Mouse (Mus musculus): ENCODE results near the gene Oasl1.

Gene Oasl1

DNA sequence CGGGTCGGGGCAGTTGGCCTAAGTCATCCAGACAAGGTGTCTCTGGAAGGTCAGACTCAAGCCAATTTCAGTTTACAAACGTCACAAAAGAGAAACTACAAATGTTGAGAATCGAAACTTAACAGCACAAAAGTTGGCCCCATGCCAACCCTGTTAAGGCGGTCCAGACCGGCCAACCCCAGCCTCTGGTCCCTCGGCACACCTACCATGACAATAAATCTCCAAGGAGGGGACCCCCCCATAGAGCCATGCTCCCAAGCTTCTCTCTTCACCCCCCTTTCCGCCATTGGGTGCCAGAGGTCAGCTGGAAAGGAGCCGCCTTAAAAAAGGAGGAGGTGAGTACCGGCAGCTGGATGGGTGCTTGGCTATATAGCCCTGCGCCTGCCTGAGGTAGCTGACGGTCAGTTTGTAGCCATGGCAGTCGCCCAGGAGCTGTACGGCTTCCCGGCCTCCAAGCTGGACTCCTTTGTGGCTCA lies at the start of gene Oasl1:
Oasl1 (plus strand) TSS at position 243 of the 476 bp plus-strand sequence.
- no peak for TF ChIP-seq GATA4 (IDR thresholded peaks at IDR 0.05; ENCODE audit: insufficient replicate concordance, low read length)

- TF ChIP-seq GATA4 (IDR thresholded peaks at IDR 0.05; ENCODE audit: insufficient replicate concordance, low read length) = no peak
Observed at GRCm38 (mm10) chr5:114875858-114876257, 47.2 kb upstream of the Oasl1 start.

DNA sequence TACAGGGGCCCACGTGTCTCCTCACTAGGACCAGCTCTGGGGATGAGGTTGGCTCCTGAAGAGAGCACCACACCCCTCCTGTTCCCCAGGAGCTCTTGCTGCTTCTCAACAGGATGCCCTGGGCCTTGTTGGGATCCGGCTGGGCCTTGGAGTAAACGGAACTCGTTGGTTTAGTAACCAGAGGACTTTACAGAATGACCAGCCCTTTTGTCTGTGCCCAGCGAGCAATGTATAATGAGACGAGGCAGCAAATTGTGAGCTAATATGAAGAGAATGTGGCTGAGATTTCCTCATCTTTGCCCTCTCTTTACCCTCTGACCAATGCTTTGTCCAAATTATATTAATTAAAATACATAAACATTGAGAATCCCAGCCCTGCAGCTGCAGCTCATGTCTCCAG lies 46.7 kb upstream of the Oasl1 start:
- TF ChIP-seq GATA4 (IDR thresholded peaks at IDR 0.05; ENCODE audit: insufficient replicate concordance, low read length) = no peak

DNA sequence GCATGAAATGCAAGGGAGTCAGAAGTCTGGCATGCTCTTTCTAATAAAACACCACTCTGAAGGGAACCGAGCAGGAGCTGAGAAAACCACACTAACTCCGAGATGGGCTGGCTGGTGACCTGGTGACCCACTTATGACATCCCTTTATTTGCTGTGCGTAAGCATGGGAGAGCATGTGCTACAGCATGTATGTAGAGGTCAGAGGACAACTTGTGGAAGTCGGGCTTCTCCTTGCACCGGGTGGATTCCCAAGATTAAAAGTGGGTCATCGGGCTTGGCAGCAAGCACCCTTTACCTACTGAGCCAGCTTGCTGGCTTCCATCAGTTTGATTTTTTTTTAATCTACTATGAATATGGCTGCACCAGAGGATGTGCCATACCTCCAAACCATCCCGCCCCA lies 45.6 kb upstream of the Oasl1 start:
- no peak for TF ChIP-seq GATA4 (IDR thresholded peaks at IDR 0.05; ENCODE audit: insufficient replicate concordance, low read length)

DNA sequence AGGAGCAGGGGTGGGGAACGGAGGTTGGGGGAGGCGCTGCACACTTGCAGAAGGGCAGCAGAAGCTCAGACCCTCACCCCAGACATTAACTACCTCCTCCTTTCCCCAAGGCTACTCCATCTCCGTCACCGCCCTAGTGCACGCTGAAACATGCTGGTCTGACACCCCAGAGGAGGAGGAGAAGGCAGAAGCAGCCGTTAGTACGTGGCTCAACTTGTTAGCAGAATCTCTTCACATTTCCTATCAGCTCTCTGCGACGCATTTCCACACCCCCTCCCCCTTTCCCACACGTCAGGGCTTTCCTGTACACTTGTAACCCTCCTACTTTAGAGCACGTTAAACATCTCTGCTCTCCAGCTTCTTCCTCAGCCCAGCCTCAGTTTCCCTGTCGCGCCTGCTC lies 43.6 kb upstream of the Oasl1 start:
- TF ChIP-seq GATA4 (IDR thresholded peaks at IDR 0.05; ENCODE audit: insufficient replicate concordance, low read length) = no peak

DNA sequence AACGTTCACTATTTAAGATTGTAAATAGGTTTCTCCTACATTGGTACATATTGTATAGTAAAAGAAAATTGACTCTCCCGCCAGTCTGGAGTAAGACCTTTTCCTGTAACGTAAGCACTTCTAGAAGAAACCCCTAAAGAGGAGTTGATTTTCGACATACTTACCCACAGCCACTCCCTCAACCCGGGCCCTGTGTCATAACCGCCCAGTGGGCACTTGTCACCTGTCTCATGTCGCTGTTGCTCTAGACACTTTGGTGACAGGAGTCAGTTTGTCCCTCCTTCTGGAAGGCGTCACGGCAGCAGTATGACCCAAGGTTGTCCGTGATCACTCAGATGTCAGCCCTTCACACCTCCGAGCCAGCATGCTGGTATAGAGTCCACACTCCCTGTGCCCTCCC lies 40.0 kb upstream of the Oasl1 start:
- TF ChIP-seq GATA4 (IDR thresholded peaks at IDR 0.05; ENCODE audit: insufficient replicate concordance, low read length) = no peak

DNA sequence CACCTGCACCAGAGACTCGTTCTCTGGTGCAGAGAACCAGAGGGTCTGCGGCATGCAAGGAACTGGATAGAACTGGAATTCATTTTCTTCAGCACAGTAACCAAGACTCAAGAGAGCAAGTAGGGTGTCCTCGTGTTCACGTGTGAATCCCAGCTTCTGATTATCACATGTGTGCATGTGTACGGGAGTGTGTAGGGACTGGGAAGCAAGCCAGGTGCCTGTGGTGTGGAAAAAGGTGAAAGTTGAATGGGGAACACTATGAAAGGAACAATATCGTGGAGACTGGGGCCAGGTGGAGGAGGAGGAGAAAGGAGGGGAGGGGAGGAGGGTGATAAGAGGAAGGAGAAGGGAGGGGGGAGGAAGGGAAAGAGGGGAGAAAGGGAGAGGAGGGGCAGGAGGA lies 36.2 kb upstream of the Oasl1 start:
- no peak for TF ChIP-seq GATA4 (IDR thresholded peaks at IDR 0.05; ENCODE audit: insufficient replicate concordance, low read length)

DNA sequence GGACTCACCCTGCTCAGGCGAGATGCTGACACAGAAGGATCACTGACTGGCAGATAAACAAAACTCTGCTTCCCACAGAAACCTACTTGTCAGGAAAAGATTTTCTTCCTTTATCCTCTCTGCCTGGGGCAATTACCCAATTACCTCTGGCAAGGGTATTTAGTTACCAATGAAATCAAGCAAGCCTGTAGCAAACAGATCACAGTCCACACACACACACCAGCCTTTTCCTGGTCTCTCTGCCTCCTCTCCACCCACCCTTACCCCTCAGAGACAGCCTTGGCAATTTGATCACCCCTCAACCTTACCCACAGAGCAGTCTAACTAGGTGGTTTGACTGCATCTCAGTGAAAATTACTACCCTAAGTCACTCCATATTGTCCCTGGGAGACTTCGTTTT lies 34.0 kb upstream of the Oasl1 start:
- no peak for TF ChIP-seq GATA4 (IDR thresholded peaks at IDR 0.05; ENCODE audit: insufficient replicate concordance, low read length)

GRCm38 (mm10) chr5:114895542-114895941 lies 27.5 kb upstream of the Oasl1 start:
- no peak for TF ChIP-seq GATA4 (IDR thresholded peaks at IDR 0.05; ENCODE audit: insufficient replicate concordance, low read length)

DNA sequence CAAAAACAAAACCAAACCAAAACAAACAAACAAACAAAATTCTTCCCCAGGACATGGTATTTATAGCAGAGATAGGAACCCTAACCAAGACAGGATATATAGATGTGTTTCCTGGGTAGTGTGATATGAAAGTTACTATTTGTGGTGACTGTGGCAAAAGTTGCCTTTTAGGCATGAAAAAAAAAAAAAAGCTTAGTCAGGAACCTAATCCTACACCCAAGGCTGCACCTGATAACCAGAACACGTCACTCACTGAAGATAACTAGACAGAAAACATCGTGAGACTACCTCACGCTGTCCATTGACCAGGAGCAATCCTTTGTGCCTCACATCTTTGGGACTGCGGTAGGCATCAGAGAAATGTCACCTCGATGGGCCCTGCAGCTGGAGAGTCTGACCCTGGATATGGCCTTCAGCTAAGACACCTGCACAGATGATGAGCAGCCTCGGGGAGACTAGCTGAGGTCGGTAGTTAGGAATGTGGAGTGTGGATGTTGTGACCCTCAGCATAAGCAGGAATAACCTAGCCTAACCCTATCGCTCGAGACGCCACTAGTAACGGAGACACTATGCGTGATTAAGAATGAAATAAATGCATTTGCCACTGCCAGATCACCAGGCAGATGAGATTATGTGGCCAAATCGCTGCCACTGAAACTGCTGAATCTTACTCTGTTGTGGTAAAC lies 26.2 kb upstream of the Oasl1 start, which contains the start of gene Oasl2:
Oasl2 (plus strand) TSS at position 249 of the 686 bp plus-strand sequence.
- no peak for TF ChIP-seq GATA4 (IDR thresholded peaks at IDR 0.05; ENCODE audit: insufficient replicate concordance, low read length)

GRCm38 (mm10) chr5:114897374-114897793 lies 25.7 kb upstream of the Oasl1 start:
- no peak for TF ChIP-seq GATA4 (IDR thresholded peaks at IDR 0.05; ENCODE audit: insufficient replicate concordance, low read length)

- no peak for TF ChIP-seq GATA4 (IDR thresholded peaks at IDR 0.05; ENCODE audit: insufficient replicate concordance, low read length)
Observed at GRCm38 (mm10) chr5:114898857-114899256, 24.2 kb upstream of the Oasl1 start.

- no peak for TF ChIP-seq GATA4 (IDR thresholded peaks at IDR 0.05; ENCODE audit: insufficient replicate concordance, low read length)
Observed at GRCm38 (mm10) chr5:114902413-114902812, 20.6 kb upstream of the Oasl1 start.

DNA sequence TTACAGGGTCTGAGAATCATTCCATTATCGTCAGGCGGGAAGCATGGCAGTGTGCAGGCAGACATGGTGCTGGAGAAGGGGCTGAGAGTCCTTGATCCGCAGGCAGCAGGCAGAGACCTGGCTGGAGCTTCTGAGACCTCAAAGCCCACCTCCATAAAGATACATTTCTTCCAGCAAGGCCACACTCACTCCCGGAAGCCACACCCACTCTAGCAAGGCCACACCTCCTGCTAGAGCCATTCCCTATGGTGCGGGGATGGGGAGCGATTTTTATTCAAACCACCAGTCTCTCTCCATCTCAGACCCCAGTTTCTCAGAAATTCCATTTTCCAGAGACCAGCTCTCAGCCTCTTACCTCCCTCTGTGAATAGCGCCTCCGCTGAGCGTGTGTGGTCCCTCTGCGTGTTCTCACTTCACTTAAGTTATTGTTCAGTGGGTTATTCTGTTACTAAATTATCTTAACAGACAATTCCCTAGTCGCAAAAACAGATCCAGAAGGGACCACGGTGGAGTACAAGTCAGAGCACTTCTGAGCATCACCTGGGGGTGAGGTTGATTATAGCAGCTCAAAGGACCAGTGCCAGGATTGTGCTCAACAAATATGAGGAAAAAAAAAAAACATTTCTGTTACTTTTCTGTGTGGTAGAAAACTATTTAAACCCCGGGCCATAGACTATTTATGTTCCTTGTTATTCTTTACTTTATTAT lies 14.3 kb upstream of the Oasl1 start:
- no peak for TF ChIP-seq GATA4 (IDR thresholded peaks at IDR 0.05; ENCODE audit: insufficient replicate concordance, low read length)

DNA sequence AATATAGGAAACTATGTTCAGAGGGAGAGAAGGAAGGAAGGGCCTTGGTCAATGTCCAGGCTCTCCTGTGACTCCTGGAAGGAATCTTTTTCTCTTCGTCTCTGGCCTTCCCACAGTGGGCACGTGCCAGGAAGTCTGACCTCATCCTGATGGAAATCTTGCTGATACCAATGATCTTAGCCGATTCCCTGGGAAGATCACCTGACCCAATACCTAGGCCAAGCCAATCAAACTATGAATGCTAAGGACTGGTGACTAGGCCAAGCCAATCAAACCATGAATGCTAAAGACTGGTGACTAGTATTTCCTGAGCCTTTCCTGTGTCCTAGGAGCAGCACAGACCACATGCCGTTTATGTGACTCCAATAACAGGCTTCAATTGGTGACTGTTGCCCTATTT lies 9.4 kb upstream of the Oasl1 start:
- TF ChIP-seq GATA4 (IDR thresholded peaks at IDR 0.05; ENCODE audit: insufficient replicate concordance, low read length) = no peak

GRCm38 (mm10) chr5:114914855-114915254 lies 8.2 kb upstream of the Oasl1 start:
- TF ChIP-seq GATA4 (IDR thresholded peaks at IDR 0.05; ENCODE audit: insufficient replicate concordance, low read length) = no peak

Measured in liver, adult (tissue).